Mouse (Mus musculus) left cerebral cortex, adult 8-10 months (tissue): ENCODE measurements at regions not wholly inside any gene's neighbourhood (a gene's known extent, or its start where the extent isn't known, plus 50 kb on each side); places are given as distances from the start of the nearest gene placed in this dataset.

Experiments used
- DNase-seq, 2 experiments: peaks; one replicate each; pipeline ENCODE4 v3.0.0; 2022; ENCODE audit warnings: low spot score in 2 of 2

DNA sequence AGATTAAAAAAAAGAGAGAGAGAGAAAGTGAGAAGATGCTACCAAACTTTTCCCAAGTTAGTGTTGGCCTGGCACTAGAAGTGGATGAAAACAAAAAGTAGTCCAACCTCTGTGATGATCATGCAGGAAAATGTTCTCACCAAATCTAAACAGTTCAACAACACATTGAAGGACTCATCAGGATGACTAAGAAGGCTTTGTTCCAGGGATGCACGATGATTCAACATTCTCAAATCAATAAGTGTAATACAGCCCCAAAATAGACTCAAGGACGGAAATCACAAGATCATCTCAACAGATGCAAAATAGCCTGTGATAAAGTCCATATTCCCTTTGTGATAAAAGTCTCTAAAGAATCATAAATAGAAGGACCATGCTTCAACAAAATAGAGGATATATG, 106.3 kb downstream of the Cysltr2 start:
- DNase-seq: no peak

- no peak for DNase-seq
These were observed 109.9 kb downstream of the Cysltr2 start for GRCm38 (mm10) chr14:72939067-72939393.

GRCm38 (mm10) chr14:72938382-72939066, 110.4 kb downstream of the Cysltr2 start:
- no peak for DNase-seq

- DNase-seq: no peak
These were observed 115.3 kb downstream of the Cysltr2 start for GRCm38 (mm10) chr14:72933598-72933997.

DNA sequence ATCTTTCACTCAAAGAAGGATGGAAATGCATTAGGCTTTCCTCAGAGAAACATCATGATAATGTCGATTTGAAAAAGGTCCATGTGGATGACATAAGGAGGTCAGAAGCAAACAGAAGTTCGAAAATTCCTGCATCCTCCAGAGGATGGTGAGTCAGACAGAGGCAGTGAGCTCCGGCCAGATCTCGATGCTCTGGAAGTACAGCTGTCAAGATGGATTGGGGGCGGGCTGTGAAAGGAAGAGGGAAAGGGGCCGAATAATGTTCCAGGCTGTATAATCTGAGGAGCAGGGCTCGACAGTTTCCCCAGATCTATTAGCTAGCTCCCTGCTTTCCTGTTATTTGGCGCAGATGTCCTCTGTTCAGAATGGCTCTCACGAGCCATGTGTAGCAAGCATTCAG, 116.6 kb downstream of the Cysltr2 start:
- no peak for DNase-seq

- DNase-seq: no peak
These were observed 147.6 kb downstream of the Cysltr2 start for GRCm38 (mm10) chr14:72901171-72901926.

DNA sequence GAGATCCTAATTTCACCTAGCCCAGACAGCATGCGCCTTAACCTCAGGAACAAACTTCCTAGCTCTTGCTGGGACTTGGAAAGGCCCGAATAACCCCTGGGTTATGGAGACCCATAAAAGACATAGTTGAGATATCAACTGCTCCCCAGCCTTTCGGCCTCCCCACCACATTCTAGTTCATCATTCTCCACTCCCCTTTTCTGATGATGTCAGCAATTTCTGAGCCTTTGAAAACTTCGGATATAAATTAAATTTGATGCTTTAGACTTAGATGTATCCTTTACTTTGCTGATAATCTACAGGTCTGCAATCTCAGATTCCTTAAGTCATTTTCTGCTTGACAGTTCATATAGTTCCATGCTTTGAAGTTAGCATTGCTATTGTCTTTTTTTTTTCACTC, 149.3 kb downstream of the Cysltr2 start:
- no peak for DNase-seq

GRCm38 (mm10) chr14:72892316-72892715, 156.6 kb downstream of the Cysltr2 start:
- no peak for DNase-seq

DNA sequence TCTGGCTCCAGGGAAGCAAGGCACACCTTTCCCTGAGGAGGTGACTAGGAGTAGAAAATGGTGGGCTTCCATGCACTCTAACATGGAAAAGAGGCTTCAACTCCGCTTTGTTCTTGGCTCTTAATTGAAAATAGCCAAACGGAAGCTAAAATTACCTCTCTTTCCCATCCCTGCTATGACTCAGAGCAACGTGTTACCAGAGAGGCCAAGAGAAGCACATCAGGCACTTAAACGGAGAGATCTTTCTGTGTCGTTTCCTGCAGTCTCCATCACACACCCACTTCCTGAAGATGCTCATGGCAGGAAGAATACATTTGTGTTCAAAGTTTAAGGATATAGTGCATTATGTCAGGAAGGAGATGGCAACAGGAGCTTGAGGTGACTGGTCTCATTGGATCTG, 159.3 kb downstream of the Cysltr2 start:
- no peak for DNase-seq

- DNase-seq: no peak
These were observed 161.3 kb downstream of the Cysltr2 start for GRCm38 (mm10) chr14:72887470-72888071.

GRCm38 (mm10) chr14:72886935-72887369, 162.0 kb downstream of the Cysltr2 start:
- DNase-seq: no peak

GRCm38 (mm10) chr14:72885824-72886223, 163.1 kb downstream of the Cysltr2 start:
- no peak for DNase-seq

- no peak for DNase-seq
These were observed 164.4 kb downstream of the Cysltr2 start for GRCm38 (mm10) chr14:72884561-72884960.

DNA sequence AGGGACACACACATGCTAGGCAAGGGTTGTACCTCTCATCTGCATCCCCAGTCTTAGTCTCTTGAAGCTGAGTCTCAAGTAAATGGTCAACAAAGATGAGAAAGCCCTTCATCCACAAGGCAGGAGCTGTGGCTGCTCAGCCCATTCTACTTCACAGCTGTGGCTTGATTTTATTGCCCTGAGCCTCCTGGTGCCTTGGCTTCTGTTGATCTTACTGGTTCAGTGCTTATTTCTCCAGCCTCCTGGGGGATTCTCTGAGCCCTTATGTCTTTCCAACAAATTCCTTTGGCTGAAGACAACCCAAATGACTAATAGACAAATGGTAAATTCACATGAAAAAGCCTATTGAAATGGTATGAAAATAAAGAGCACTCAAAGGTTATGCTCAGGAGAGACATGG, 167.3 kb upstream of the Fndc3a start:
- DNase-seq: no peak

DNA sequence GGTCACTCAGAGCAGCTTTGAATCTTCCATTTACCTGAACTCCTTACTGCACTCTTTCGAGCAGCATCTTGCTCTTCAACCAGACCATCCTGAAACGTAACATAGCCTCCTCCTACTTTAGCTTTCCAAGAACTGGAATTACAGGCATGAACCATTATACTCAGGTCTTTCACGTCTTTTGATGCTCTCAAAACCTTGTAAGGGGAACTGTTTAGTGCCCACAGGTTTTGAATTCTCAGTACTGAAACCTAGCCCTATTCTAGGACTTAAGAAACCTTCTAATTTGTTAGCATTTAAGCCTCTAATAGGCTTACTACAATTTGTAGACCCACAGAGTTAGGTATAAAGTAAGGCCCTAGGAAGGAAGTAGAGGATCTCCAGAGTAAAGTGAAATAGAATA, 163.7 kb upstream of the Fndc3a start:
- DNase-seq: no peak

DNA sequence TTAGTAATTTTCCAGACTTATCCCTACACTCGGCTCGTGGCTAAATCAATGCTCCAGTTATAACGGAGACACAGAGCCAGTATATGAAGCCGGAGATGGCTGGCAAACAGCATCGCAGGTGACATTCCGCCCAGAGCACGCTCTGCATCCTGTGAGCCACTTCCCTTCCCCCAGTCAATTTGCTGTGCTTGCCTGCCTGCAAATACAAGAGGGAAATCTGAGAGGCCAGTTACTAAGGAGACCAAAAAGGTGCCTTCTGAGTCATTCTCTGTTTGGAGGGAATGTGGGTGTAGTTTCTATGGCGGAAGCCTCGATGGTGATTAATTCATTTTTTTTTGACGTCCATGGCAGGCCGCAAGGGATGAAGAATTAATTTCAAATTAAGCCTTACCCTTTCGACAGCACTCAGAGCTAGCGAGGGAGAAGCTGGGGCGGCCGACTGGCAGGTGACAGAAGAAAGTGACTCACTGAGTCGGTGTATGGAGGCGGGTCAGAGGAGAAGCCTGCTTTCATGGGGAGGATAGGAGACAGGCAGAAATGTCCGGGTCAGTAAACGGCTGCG, 159.5 kb upstream of the Fndc3a start:
- DNase-seq: peak; percentile 23 to 62

GRCm38 (mm10) chr14:72866896-72867295, 157.1 kb upstream of the Fndc3a start:
- DNase-seq: no peak

- no peak for DNase-seq
These were observed 155.7 kb upstream of the Fndc3a start for GRCm38 (mm10) chr14:72865531-72865930.

DNA sequence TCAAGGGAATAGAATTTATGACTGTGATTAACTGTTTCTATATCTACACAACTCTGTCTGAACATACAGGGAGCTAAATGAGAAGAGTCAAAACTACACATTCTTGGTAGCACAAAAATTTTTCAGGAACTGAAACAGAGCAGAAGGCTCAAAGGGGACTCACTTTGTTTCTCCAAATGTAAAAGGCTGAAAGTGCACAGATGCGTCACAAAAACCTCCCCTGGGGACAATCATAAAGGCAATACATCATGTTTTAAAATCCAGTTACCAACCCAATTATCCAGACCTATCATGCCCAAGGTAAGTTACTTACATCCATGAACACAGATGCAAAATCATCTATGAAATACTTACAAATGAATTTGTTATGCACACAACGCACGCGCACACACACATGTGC, 155.0 kb upstream of the Fndc3a start:
- DNase-seq: no peak

DNA sequence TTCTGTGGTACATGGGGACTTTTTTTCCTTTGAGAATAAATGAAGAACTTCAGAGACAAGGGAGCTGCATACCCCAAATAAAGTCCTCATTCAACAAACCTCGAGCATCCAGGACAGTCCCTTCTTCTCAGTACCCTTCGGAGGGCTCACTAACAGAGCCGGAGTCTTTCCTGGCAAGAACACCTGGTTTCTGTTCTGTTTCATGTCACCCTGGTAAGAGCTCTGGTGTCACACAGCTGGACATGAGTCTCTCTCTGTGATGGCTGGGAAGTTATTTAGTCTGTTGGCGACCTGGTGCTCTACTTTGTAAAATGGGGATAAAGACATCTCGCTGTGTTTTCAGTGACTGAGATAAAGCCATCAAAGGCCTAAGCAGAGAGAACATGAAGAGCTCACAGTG, 154.3 kb upstream of the Fndc3a start:
- no peak for DNase-seq

DNA sequence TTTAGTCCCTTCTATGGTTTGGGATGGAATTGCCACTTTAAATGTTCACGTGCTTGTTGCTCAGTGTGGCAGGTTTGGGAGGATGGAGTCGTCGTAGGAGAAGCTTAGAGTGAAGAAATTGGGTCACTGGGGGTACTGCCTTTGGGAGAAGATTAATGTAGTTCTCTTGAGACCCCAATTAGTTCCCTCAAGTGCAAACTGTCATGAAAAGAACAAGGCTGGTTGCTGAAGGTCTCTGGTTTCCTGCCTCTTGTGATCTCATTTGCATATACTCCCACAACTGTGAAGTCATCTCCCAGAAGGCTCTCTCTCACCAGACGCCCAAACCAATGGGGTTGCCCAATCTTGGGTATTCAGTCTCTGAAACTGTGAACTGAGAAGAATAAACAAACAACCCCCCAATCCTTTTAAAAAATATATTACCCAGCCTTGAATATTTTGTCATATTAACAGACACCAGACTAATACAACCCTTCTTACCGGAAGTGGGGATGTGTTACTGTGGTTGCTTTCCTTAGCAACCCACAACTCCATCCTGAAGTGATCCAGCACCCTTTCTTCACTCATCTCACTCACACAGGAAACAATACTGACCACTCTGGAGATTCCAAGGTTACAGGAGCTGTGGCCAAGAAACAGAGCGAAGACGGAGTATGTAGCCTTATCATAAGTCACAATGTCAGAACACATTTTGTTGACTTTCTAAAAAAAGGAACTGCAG, 153.2 kb upstream of the Fndc3a start:
- no peak for DNase-seq

- DNase-seq: no peak
These were observed 144.4 kb upstream of the Fndc3a start for GRCm38 (mm10) chr14:72854226-72854625.
